Mouse (Mus musculus) neutrophil, adult 59 days (primary cell): ENCODE results near the gene Fcgr3. TPM values are rescaled to one million over a fixed set of nuclear protein-coding genes. Genes with fewer than 3 reads are reported as not detected.

ENCODE experiments used
- total RNA-seq, 2 experiments: library from RNA; stranded (reverse); gene quantifications; 1 replicate in 1 of 2; 2 replicates in 1 of 2; pipeline ENCODE4 v1.2.4; 2023

Gene Fcgr3
- total RNA-seq: 100 to 1,000 TPM; 411 to 427 TPM

GRCm38 (mm10) chr1:171064491-171065242 is at the start of gene Fcgr3:
Fcgr3 (minus strand) TSS chr1:171064935.

GRCm38 (mm10) chr1:171113873-171114299 is 49.2 kb upstream of the Fcgr3 start, which contains the start of gene Cfap126:
Cfap126 (plus strand) TSS chr1:171113918.

GRCm38 (mm10) chr1:171018737-171019136 is 46.0 kb downstream of the Fcgr3 start, which contains the start of gene Fcgr4:
Fcgr4 (plus strand) TSS chr1:171018920.

Other genes starting within 250 kb of the Fcgr3 start
- 10 to 100 TPM; 17.8 to 22.1 TPM for gene Atf6, start 197.2 kb downstream of the Fcgr3 start, total RNA-seq
- under 1 TPM in 1 of 2 experiments, not detected in 1; 0.82 TPM for gene Gm26620, start 179.9 kb downstream of the Fcgr3 start, total RNA-seq
- gene Dusp12, start 179.4 kb downstream of the Fcgr3 start, total RNA-seq: 1 to 10 TPM; 4.1 to 4.6 TPM
- not detected for gene Fcrlb, start 152.0 kb downstream of the Fcgr3 start, total RNA-seq
- 10 to 100 TPM in 1 of 2 experiments, 1 to 10 TPM in 1; 3.2 to 13.9 TPM for gene Fcrla, start 137.4 kb downstream of the Fcgr3 start, total RNA-seq
- 10 to 100 TPM; 96.5 to 99.9 TPM for gene Fcgr2b, start 88.4 kb downstream of the Fcgr3 start, total RNA-seq
- 10 to 100 TPM; 75.9 to 81.5 TPM for gene Fcgr4, start 46.0 kb downstream of the Fcgr3 start, total RNA-seq
- under 1 TPM; 0.67 to 0.73 TPM for gene Cfap126, start 49.0 kb upstream of the Fcgr3 start, total RNA-seq
- gene Sdhc, start 85.7 kb upstream of the Fcgr3 start, total RNA-seq: 100 to 1,000 TPM in 1 of 2 experiments, 10 to 100 TPM in 1; 76.6 to 106 TPM
- not detected for gene Mpz, start 85.8 kb upstream of the Fcgr3 start, total RNA-seq
- 1 to 10 TPM in 1 of 2 experiments, under 1 TPM in 1; 0.29 to 1.4 TPM for gene Pcp4l1, start 131.3 kb upstream of the Fcgr3 start, total RNA-seq
- not detected for gene Nr1i3, start 149.0 kb upstream of the Fcgr3 start, total RNA-seq
- 10 to 100 TPM; 11.9 to 16.4 TPM for gene Tomm40l, start 157.6 kb upstream of the Fcgr3 start, total RNA-seq
- under 1 TPM in 1 of 2 experiments, not detected in 1; 0.89 TPM for gene Apoa2, start 160.1 kb upstream of the Fcgr3 start, total RNA-seq
- 1,000 to 10,000 TPM; 1,085 to 1,124 TPM for gene Fcer1g, start 169.4 kb upstream of the Fcgr3 start, total RNA-seq
- gene Adamts4, start 185.5 kb upstream of the Fcgr3 start, total RNA-seq: not detected
- gene Ndufs2, start 186.5 kb upstream of the Fcgr3 start, total RNA-seq: 10 to 100 TPM; 84.6 to 99.7 TPM
- gene B4galt3, start 205.4 kb upstream of the Fcgr3 start, total RNA-seq: 100 to 1,000 TPM; 120 to 134 TPM
- gene Ppox, start 216.3 kb upstream of the Fcgr3 start, total RNA-seq: 10 to 100 TPM; 69.2 to 78.0 TPM
- gene Usp21, start 223.1 kb upstream of the Fcgr3 start, total RNA-seq: 10 to 100 TPM; 29.5 to 31.1 TPM
- 10 to 100 TPM; 47.2 to 51.2 TPM for gene Ufc1, start 230.1 kb upstream of the Fcgr3 start, total RNA-seq